Mouse (Mus musculus): ENCODE data around the gene Inka2.

GRCm38 (mm10) chr3:105714091-105714819, 9.9 kb downstream of the Inka2 start:
- TF ChIP-seq POLR2A (IDR thresholded peaks at IDR 0.05; ENCODE audit: insufficient read depth, low read depth, low read length): no peak
- no peak for TF ChIP-seq CTCF (IDR thresholded peaks at IDR 0.05; ENCODE audit: insufficient read depth, low read depth, low read length)
